Mouse (Mus musculus) liver, embryonic 18 days (tissue): ENCODE data around the gene Brat1. TPM values are rescaled to one million over a fixed set of nuclear protein-coding genes. Genes with fewer than 3 reads are reported as not detected.

ENCODE experiments used
- polyA plus RNA-seq: library from polyadenylated mRNA; depleted of rRNA; stranded (reverse); fragments of >200 nt; gene quantifications from 2 replicates; pipeline ENCODE4 v1.2.3, GENCODE M21; 2012; rRNA removed

Gene Brat1
- polyA plus RNA-seq, result 5.1 and 5.8 TPM in 2 replicates

DNA sequence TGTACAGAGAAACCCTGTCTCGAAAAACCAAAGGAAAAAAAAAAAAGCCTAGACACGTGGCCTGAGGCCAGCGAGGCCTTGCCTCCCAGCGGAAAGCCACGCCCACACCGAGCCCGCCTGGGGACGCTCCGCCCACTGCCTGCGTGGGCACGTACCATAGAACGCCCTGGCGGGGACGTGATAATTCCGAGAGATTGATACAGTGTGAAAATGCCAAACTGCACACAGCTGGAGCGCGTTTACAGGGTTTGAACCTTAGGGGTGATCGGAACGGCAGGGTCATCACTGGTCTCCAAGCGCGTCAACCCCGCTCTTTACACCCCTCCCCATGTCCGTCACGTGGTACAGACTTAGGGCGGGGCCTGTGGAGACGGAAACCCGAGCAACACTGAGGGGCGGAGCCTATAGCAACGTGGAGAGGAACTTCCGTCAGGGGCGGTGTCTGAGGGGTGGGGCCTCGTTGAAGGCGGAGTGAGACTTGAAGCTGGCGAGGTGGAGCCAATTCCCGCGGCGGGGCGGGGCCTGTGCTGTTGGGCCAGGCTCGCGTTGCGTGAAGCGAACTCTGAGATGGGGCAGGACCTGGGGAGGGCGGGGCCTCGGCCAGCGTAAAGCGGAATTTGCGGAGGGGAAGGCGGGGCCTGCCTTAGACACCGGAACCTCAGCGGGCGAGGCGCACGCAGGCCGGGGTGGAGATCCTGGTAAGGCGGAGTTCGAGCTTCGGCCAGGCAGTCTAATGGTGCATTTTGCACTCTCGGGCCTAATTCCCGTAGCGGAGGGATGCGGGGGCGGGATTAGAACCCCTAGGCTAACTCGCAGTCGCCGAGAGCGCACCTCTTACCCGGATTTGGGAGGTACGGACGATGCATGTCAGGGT, at the start of gene Brat1:
Brat1 (plus strand) TSS at position 634 of the 874 bp plus-strand sequence.

DNA sequence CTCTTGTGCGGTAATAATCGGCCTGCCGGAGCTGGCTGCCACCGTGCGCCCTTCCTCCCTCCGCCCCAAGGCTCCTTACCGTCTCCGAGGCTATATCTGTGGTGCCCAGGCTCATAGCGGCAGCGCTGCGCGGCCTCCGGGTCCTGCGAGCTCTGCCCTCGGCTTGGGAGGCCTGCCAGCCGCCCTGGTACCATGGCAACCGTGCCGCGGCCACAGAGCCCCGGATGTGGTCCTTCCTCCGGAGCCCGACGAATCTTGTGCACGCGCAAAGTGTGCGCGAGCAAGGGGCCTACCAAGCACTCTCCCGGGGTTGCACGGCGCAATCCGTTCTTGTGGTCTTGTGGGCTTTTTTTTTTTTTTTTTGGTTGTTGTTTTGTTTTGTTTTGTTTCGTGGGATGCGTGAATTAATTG, 2.7 kb upstream of the Brat1 start, which contains the start of gene Iqce:
Iqce (minus strand) TSS at position 276 of the 411 bp plus-strand sequence.

DNA sequence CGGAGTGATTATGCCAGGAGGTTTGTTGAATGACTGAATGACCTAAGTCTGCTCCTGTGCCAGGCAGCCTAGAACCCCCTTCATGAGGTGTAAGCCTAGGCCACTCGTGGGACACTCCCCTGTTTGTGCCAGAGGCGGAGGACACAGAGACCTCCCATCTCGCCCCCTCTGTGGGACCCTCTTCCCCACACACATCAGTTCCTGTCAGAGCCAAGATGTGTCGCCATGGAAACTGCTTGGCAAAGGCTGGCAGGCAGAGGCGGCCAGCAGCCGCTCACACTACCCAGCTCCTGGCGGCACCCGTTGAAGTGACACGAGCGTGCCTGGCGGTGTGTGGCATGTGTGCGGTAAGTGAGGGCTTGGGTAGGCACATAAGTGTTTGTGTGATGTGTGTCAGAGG, 19.0 kb downstream of the Brat1 start, which contains the start of gene Amz1:
Amz1 (plus strand) TSS at position 306 of the 400 bp plus-strand sequence.

Other genes with a start within 250 kb of the Brat1 start
- gene Chst12, start 199.5 kb upstream of the Brat1 start, polyA plus RNA-seq, result 5.0 and 6.5 TPM in 2 replicates
- gene Grifin, start 139.9 kb upstream of the Brat1 start, polyA plus RNA-seq, result 0.11 and 0.39 TPM in 2 replicates
- 10.8 and 11.5 TPM in 2 replicates for gene Lfng, start 97.7 kb upstream of the Brat1 start, polyA plus RNA-seq
- gene Ttyh3, start 56.0 kb upstream of the Brat1 start, polyA plus RNA-seq, result 6.1 and 7.6 TPM in 2 replicates
- gene Iqce, start 2.6 kb upstream of the Brat1 start, polyA plus RNA-seq, result 4.4 and 6.1 TPM in 2 replicates
- gene Amz1, start 19.1 kb downstream of the Brat1 start, polyA plus RNA-seq, result 1.1 and 1.2 TPM in 2 replicates
- 13.3 and 14.3 TPM in 2 replicates for gene Gna12, start 125.4 kb downstream of the Brat1 start, polyA plus RNA-seq